Mouse (Mus musculus): Measurements from ENCODE around the gene Tarbp1. TPM values are rescaled to one million over a fixed set of nuclear protein-coding genes. Genes with fewer than 3 reads are reported as not detected.

Gene Tarbp1
- total RNA-seq (2021), result 1 to 10 TPM; 4.8 to 7.1 TPM
- long read RNA-seq, experiment 1, full-length matches to known transcripts, result 4 of 7 reads
- long read RNA-seq, experiment 1, partial matches to known transcripts, result 0 of 7 reads
- long read RNA-seq, experiment 1, other reads (novel, unspliced or antisense), result 3 of 7 reads
- long read RNA-seq, experiment 2, full-length matches to known transcripts, result 2 of 3 reads
- long read RNA-seq, experiment 2, partial matches to known transcripts, result 0 of 3 reads
- long read RNA-seq, experiment 2, other reads (novel, unspliced or antisense), result 1 of 3 reads

GRCm38 (mm10) chr8:126474299-126475187 is at the start of gene Tarbp1:
TSS of gene Tarbp1 (minus strand) at chr8:126475065.
- TF ChIP-seq CTCF (IDR thresholded peaks at IDR 0.05), result no peak
- H3K4me3 ChIP-seq, result peak within 1 kb of the TSS; percentile 93
- intact Hi-C loops (cut with DNase I), result loop anchor here (10.0 kb wide), 1 partner anchor 670 kb away; no protein-coding TSS in a partner anchor
- H3K27ac ChIP-seq, result peak within 1 kb of the TSS; percentile 97
- peak; percentile 95 for DNase-seq

GRCm38 (mm10) chr8:126524233-126524985 is 49.5 kb upstream of the Tarbp1 start:
- TF ChIP-seq CTCF (IDR thresholded peaks at IDR 0.05), result no peak
- DNase-seq, result peak; percentile 88
- Histone ChIP-seq H3K27ac (peak overlapping the region; percentile 86), H3K4me3 (peak overlapping the region; percentile 32)
- intact Hi-C loops (cut with DNase I), result loop anchor here (2.0 kb wide), 1 partner anchor 42 kb away; no protein-coding TSS in a partner anchor

GRCm38 (mm10) chr8:126523060-126523574 is 48.3 kb upstream of the Tarbp1 start:
- TF ChIP-seq CTCF (IDR thresholded peaks at IDR 0.05), result 0 out of 2 replicates have a peak, but pooled peaks have one; percentile 10
- peak overlapping the region; percentile 35 for H3K4me3 ChIP-seq
- peak overlapping the region; percentile 86 for H3K27ac ChIP-seq
- intact Hi-C loops (cut with DNase I), result no loop called here
- DNase-seq, result peak; percentile 65

GRCm38 (mm10) chr8:126519447-126519975 is 44.6 kb upstream of the Tarbp1 start:
- Histone ChIP-seq H3K4me3 (no peak overlapping the region), H3K27ac (peak overlapping the region; percentile 31)
- intact Hi-C loops (cut with DNase I), result no loop called here
- DNase-seq, result no peak
- peak; percentile 43 for TF ChIP-seq CTCF (IDR thresholded peaks at IDR 0.05)

- no peak for TF ChIP-seq CTCF (IDR thresholded peaks at IDR 0.05)
- Histone ChIP-seq H3K4me3 (peak overlapping the region; percentile 66), H3K27ac (peak overlapping the region; percentile 96)
- intact Hi-C loops (cut with DNase I), result loop anchor here (2.0 kb wide), 1 partner anchor 74 kb away; no protein-coding TSS in a partner anchor
- DNase-seq, result peak; percentile 97
Measured at GRCm38 (mm10) chr8:126516620-126517577, 42.0 kb upstream of the Tarbp1 start.

- peak overlapping the region; percentile 11; the same call in 1 of the 2 replicates for H3K4me3 ChIP-seq
- no peak for TF ChIP-seq CTCF (IDR thresholded peaks at IDR 0.05)
- intact Hi-C loops (cut with DNase I), result loop anchor here (5.0 kb wide), 1 partner anchor 223 kb away; no protein-coding TSS in a partner anchor
- peak; percentile 64 for DNase-seq
- H3K27ac ChIP-seq, result peak overlapping the region; percentile 78
Measured at GRCm38 (mm10) chr8:126514011-126514964, 39.4 kb upstream of the Tarbp1 start.

GRCm38 (mm10) chr8:126510866-126511265 is 36.0 kb upstream of the Tarbp1 start:
- DNase-seq, result no peak
- Histone ChIP-seq H3K27ac (no peak overlapping the region), H3K4me3 (no peak overlapping the region)
- intact Hi-C loops (cut with DNase I), result loop anchor here (5.0 kb wide), 1 partner anchor 226 kb away; no protein-coding TSS in a partner anchor
- TF ChIP-seq CTCF (IDR thresholded peaks at IDR 0.05), result no peak

- no peak for DNase-seq
- intact Hi-C loops (cut with DNase I), result loop anchor here (5.0 kb wide), 1 partner anchor 228 kb away; no protein-coding TSS in a partner anchor
Measured at GRCm38 (mm10) chr8:126509635-126510034, 34.8 kb upstream of the Tarbp1 start.

GRCm38 (mm10) chr8:126508871-126509586 is 34.2 kb upstream of the Tarbp1 start:
- intact Hi-C loops (cut with DNase I), result no loop called here

More at GRCm38 (mm10) chr8:126509635-126510034, 34.8 kb upstream of the Tarbp1 start:
- no peak overlapping the region for H3K4me3 ChIP-seq
- no peak for TF ChIP-seq CTCF (IDR thresholded peaks at IDR 0.05)
- no peak overlapping the region for H3K27ac ChIP-seq

More at GRCm38 (mm10) chr8:126508871-126509586, 34.2 kb upstream of the Tarbp1 start:
- Histone ChIP-seq H3K27ac (no peak overlapping the region), H3K4me3 (no peak overlapping the region)
- TF ChIP-seq CTCF (IDR thresholded peaks at IDR 0.05), result peak; percentile 11; the same call in 1 of the 2 replicates
- no peak for DNase-seq

Measured in gastrocnemius, adult 2 months (tissue).